Mouse (Mus musculus): Measurements from ENCODE around the gene Eid1. TPM values are rescaled to one million over a fixed set of nuclear protein-coding genes. Genes with fewer than 3 reads are reported as not detected.

The Eid1 gene
- total RNA-seq, 2 experiments from 2014 or later, result 44.0 to 51.5 TPM

DNA sequence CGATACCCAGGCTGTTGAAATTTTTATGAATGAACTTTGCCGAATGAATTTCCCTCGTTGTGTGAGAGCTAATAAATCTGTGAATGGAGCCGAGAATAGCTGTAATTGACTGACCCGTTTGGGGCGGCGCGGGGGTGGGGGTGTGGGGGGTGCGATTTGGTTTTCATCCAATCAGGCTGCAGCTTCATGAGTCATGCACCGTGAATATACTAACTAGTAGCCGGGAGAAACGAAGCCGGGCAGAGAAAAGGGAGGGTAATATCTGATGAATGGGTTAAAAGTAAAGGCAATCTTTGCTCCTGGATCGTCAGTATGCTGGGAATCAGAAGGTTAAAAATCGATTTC lies 51.2 kb downstream of the Eid1 start, which contains the start of gene Shc4:
Gene Shc4, minus strand, starts transcription at position 63 of the 345 bp plus-strand sequence.
- peak; percentile 10 for DNase-seq

More for the DNA sequence above, 51.2 kb downstream of the Eid1 start, which contains the start of gene Shc4:
- intact Hi-C loops (cut with DNase I; ENCODE audit: low total_unique reads), result no loop called here

Other genes with a start within 250 kb of the Eid1 start
- under 1 TPM; 0.16 to 0.18 TPM for gene Gm9913, start 168.0 kb upstream of the Eid1 start, total RNA-seq (2021)
- gene Fbn1, start 165.1 kb upstream of the Eid1 start, total RNA-seq (2021), result 100 to 1,000 TPM; 159 to 223 TPM
- gene Cep152, start 48.0 kb upstream of the Eid1 start, total RNA-seq (2021), result 1 to 10 TPM; 1.1 to 1.2 TPM
- 1 to 10 TPM; 1.5 to 4.4 TPM for gene Shc4, start 51.1 kb downstream of the Eid1 start, total RNA-seq (2021)
- gene Secisbp2l, start 109.8 kb downstream of the Eid1 start, total RNA-seq (2021), result 10 to 100 TPM; 19.1 to 38.8 TPM
- 1 to 10 TPM; 8.1 to 8.6 TPM for gene Galk2, start 186.0 kb downstream of the Eid1 start, total RNA-seq (2021)
- gene Cops2, start 186.0 kb downstream of the Eid1 start, total RNA-seq (2021), result 10 to 100 TPM; 88.8 to 94.1 TPM

Measured in gastrocnemius, postnatal 14 days (tissue).